ENCODE assay signal across 8 mouse cellular contexts in the genomic region with DNA sequence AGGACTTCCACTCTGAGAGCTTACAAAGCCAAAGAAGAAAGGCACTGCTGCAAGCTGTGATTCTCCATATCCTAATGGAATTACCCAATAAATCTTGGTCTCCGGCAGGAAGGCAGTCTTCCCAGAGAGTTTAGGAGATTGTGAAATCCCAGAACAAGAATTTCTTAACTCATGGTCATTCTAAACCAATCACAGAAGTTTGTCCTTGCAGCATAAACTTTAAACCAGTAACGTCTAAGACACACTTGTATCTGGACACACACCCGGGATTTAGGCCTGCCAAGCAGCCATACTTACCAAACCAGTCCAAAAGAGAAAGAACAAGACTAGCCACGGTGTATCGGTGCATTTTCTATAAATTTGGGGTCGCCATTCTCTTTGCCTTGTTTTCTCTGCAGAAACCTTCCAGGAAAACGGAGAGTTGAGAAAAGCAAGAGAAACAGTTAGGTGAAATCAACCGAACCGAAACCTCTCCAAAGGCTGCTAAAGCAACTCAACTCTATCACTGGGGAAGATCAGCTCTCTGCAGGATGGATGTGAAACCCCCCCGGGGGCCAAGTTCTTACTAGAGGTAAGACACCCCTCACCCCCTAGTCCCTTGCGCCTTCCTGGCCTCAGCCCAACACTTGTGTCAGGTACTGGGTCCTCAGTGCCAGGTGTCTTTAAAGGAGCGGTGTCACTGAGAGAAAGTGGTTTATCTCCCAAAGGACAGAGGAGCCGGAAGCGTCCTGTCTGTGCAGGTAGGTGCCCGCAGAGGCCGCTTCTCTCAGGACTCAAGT. TPM values are rescaled to one million over a fixed set of nuclear protein-coding genes. Genes with fewer than 3 reads are reported as not detected.
A peak's percentile ranks its signal among the peaks of the same experiment; 100 is the strongest.
DNase-seq lines count a peak whose midpoint lies in the region; ATAC-seq and TF ChIP-seq lines count a peak whose summit lies in the region.

No protein-coding gene starts in this region.

- peaks cover 3% of the 10 kb centered on the region; the same call in 1 of the 2 replicates for H3K4me1 ChIP-seq in forebrain, embryonic 14.5 days (ENCODE audit: control insufficient read depth, insufficient read depth, low read length)
- peaks cover 18% of the 10 kb centered on the region; the same call in 1 of the 2 replicates for H3K4me1 ChIP-seq in kidney, postnatal 0 days (replicated peaks; ENCODE audit: insufficient read depth, low read length)
- 0 out of 2 replicates have a peak, but pooled peaks cover 2% of the 10 kb centered on the region for H3K4me1 ChIP-seq in midbrain, embryonic 11.5 days (ENCODE audit: control insufficient read depth, insufficient read depth, low read length)
- no peaks in the 10 kb centered on the region for H3K4me1 ChIP-seq in cerebellum, adult 2 months (ENCODE audit: control insufficient read depth, insufficient read depth, low read length)

- H3K36me3 ChIP-seq in forebrain, embryonic 14.5 days (ENCODE audit: control insufficient read depth, insufficient read depth, low read length) = no peaks in the 10 kb centered on the region
- no peaks in the 10 kb centered on the region for H3K36me3 ChIP-seq in kidney, postnatal 0 days (ENCODE audit: insufficient read depth, low read length)
- H3K36me3 ChIP-seq in midbrain, embryonic 11.5 days (ENCODE audit: control insufficient read depth, insufficient read depth, low read length) = no peaks in the 10 kb centered on the region

- no peaks in the 10 kb centered on the region for H3K9me3 ChIP-seq in forebrain, embryonic 14.5 days (replicated peaks; ENCODE audit: control insufficient read depth, low read length)
- no peaks in the 10 kb centered on the region for H3K9me3 ChIP-seq in kidney, postnatal 0 days (replicated peaks; ENCODE audit: low read length)
- H3K9me3 ChIP-seq in midbrain, embryonic 11.5 days (ENCODE audit: control insufficient read depth, low read length) = no peaks in the 10 kb centered on the region

- no peak for ATAC-seq in forebrain, embryonic 14.5 days
- 0 out of 2 replicates have a peak, but pooled peaks have one; percentile 37 for ATAC-seq in kidney, postnatal 0 days (replicated peaks; ENCODE audit: low FRiP score, low read depth)
- 0 out of 2 replicates have a peak, but pooled peaks have one; percentile 4 for ATAC-seq in midbrain, embryonic 11.5 days (ENCODE audit: low FRiP score)

- H3K4me3 ChIP-seq in forebrain, embryonic 14.5 days (ENCODE audit: low read depth, low read length) = peak overlapping the region; percentile 17
- H3K4me3 ChIP-seq in kidney, postnatal 0 days (replicated peaks; ENCODE audit: low read depth, low read length) = peak overlapping the region; percentile 26
- H3K4me3 ChIP-seq in midbrain, embryonic 11.5 days (ENCODE audit: low read depth, low read length) = peak overlapping the region; percentile 22; the same call in 1 of the 2 replicates
- H3K4me3 ChIP-seq in cerebellum, adult 2 months (replicated peaks; ENCODE audit: insufficient read depth, low read depth, low read length) = no peak overlapping the region

- no peak for TF ChIP-seq CTCF in kidney, postnatal 0 days (IDR thresholded peaks at IDR 0.05; ENCODE audit: low read depth)
- TF ChIP-seq CTCF in cerebellum, adult 2 months (IDR thresholded peaks at IDR 0.05; ENCODE audit: borderline replicate concordance, insufficient read depth, low read depth, low read length) = no peak

- no peak overlapping the region for H3K27ac ChIP-seq in forebrain, embryonic 14.5 days (ENCODE audit: low read depth, low read length)
- peak overlapping the region; percentile 71 for H3K27ac ChIP-seq in kidney, postnatal 0 days
- H3K27ac ChIP-seq in midbrain, embryonic 11.5 days (ENCODE audit: low read depth, low read length) = no peak overlapping the region
- no peak overlapping the region for H3K27ac ChIP-seq in cerebellum, adult 2 months (ENCODE audit: insufficient read depth, low read length)

- no peak for TF ChIP-seq POLR2A in cerebellum, adult 2 months (IDR thresholded peaks at IDR 0.05; ENCODE audit: borderline replicate concordance, insufficient read depth, low read length)

- 50% methylated on average over 16 of the region's 16 CpGs for WGBS in forebrain, embryonic 14.5 days
- 39% methylated on average over 16 of the region's 16 CpGs for WGBS in kidney, postnatal 0 days
- WGBS in midbrain, embryonic 11.5 days = 50% methylated on average over 16 of the region's 16 CpGs
- 63% methylated on average over 16 of the region's 16 CpGs for WGBS in cerebellum, adult 2 months

- peak; percentile 19 for DNase-seq in ovary, adult 18-20 months (ENCODE audit: low spot score)
- DNase-seq in ovary, postnatal 14 days (ENCODE audit: low spot score) = no peak
- DNase-seq in forebrain, embryonic 14.5 days (ENCODE audit: low spot score) = no peak
- DNase-seq in kidney, postnatal 0 days (ENCODE audit: low spot score) = peak; percentile 85
- DNase-seq in midbrain, embryonic 11.5 days (ENCODE audit: low spot score, missing footprints) = peak; percentile 84
- no peak for DNase-seq in cerebellum, adult 2 months
- no peak for DNase-seq in spleen, adult 12 weeks (ENCODE audit: low spot score)
- DNase-seq in thymus, postnatal 0 days (ENCODE audit: low spot score) = no peak

- H3K27me3 ChIP-seq in forebrain, embryonic 14.5 days (replicated peaks; ENCODE audit: control insufficient read depth, insufficient read depth, low read length) = no peaks in the 10 kb centered on the region
- no peaks in the 10 kb centered on the region for H3K27me3 ChIP-seq in kidney, postnatal 0 days (ENCODE audit: insufficient read depth, low read length)
- peaks cover 10% of the 10 kb centered on the region; the same call in 1 of the 2 replicates for H3K27me3 ChIP-seq in midbrain, embryonic 11.5 days (ENCODE audit: control insufficient read depth, insufficient read depth, low read length)
- H3K27me3 ChIP-seq in cerebellum, adult 2 months (ENCODE audit: control insufficient read depth, insufficient read depth, low read length) = no peaks in the 10 kb centered on the region; the same call in 1 of the 2 replicates

- peak overlapping the region; percentile 50; the same call in 1 of the 2 replicates for H3K9ac ChIP-seq in forebrain, embryonic 14.5 days (ENCODE audit: low read length)
- H3K9ac ChIP-seq in kidney, postnatal 0 days (ENCODE audit: low read depth, low read length) = peak overlapping the region; percentile 50
- no peak overlapping the region for H3K9ac ChIP-seq in midbrain, embryonic 11.5 days (ENCODE audit: low read length)

- H3K4me2 ChIP-seq in forebrain, embryonic 14.5 days (ENCODE audit: low read length) = peak overlapping the region; percentile 49
- peak overlapping the region; percentile 59 for H3K4me2 ChIP-seq in kidney, postnatal 0 days (ENCODE audit: low read length)
- H3K4me2 ChIP-seq in midbrain, embryonic 11.5 days = peak overlapping the region; percentile 16

RNA-seq across cellular contexts. Expression of a gene that starts 0.6 kb away (rescaled TPM):
- polyA plus RNA-seq in forebrain, embryonic 14.5 days (2014; fragmentation: Nextera tagmentation; extraction: Ambion mirVana) = 0.42 and 0.52 TPM in 2 replicates
- polyA plus RNA-seq in kidney, postnatal 0 days (2015; fragmentation: Nextera tagmentation; extraction: Ambion mirVana) = 16.9 and 18.2 TPM in 2 replicates
- polyA plus RNA-seq in midbrain, embryonic 11.5 days (2014; fragmentation: Nextera tagmentation; extraction: Ambion mirVana) = 0.34 and 0.38 TPM in 2 replicates
- polyA plus RNA-seq in cerebellum, adult 2 months (2012; rRNA removed) = 0.51 and 0.52 TPM in 2 replicates
- 0.68 and 1.2 TPM in 2 replicates for polyA plus RNA-seq in thymus, postnatal 0 days (2015; fragmentation: Nextera tagmentation; extraction: Ambion mirVana)

Comparison
In these comparisons a context has a peak if more than half of its experiments do, and no peak if none do; other contexts are left out.
1. DNase-seq: peak in ovary, adult 18-20 months (single experiment), kidney, postnatal 0 days (single experiment) and midbrain, embryonic 11.5 days (single experiment); none in ovary, postnatal 14 days (single experiment), forebrain, embryonic 14.5 days (single experiment), cerebellum, adult 2 months (0 of 2), spleen, adult 12 weeks (single experiment) and thymus, postnatal 0 days (single experiment).
2. Peak in every context shown above with its lines, with median percentiles within 50 percentile points of each other: H3K4me2 ChIP-seq.